Mouse (Mus musculus) intestine, embryonic 16.5 days (tissue): Measurements from ENCODE around the gene Kif12. TPM values are rescaled to one million over a fixed set of nuclear protein-coding genes. Genes with fewer than 3 reads are reported as not detected.

ENCODE experiments used
- ATAC-seq: fragments of 200-750 bp; cut with Nextera tagmentation; 2 replicates; pipeline ENCODE4 v1.8.0; 2017; ENCODE audit warnings: moderate TSS enrichment, moderate library complexity
- H3K27ac ChIP-seq: fragments of 300-500 bp; sonication (generic); 2 replicates; pipeline ENCODE4 v1.5.1; 2014; ENCODE audit warnings: mild to moderate bottlenecking, low read length
- H3K27me3 ChIP-seq: fragments of 300-500 bp; sonication (generic); replicated peaks from 2 replicates; pipeline ENCODE4 v1.6.1; 2014; ENCODE audit warnings: low read length, control low read depth, mixed read lengths; ENCODE audit not compliant: control insufficient read depth, insufficient read depth
- H3K36me3 ChIP-seq: fragments of 300-500 bp; sonication (generic); 2 replicates; pipeline ENCODE4 v1.6.1; 2014; ENCODE audit warnings: low read length, control low read depth; ENCODE audit not compliant: control insufficient read depth, insufficient read depth
- H3K4me1 ChIP-seq: fragments of 300-500 bp; sonication (generic); 2 replicates; pipeline ENCODE4 v1.6.1; 2014; ENCODE audit warnings: low read length, control low read depth, mixed read lengths; ENCODE audit not compliant: control insufficient read depth, insufficient read depth
- H3K4me2 ChIP-seq: fragments of 300-500 bp; sonication (generic); 2 replicates; pipeline ENCODE4 v1.6.1; 2014; ENCODE audit warnings: low read depth, low read length, control low read depth
- H3K4me3 ChIP-seq: fragments of 300-500 bp; sonication (generic); 2 replicates; pipeline ENCODE4 v1.5.1; 2014; ENCODE audit warnings: mild to moderate bottlenecking, low read length
- H3K9ac ChIP-seq: fragments of 300-500 bp; sonication (generic); 2 replicates; pipeline ENCODE4 v1.6.1; 2014; ENCODE audit warnings: low read depth, low read length
- H3K9me3 ChIP-seq: fragments of 300-500 bp; sonication (generic); 2 replicates; pipeline ENCODE4 v1.6.1; 2016; ENCODE audit warnings: low read length, control low read depth; ENCODE audit not compliant: control insufficient read depth
- WGBS: fragments of 180-500 bp; shearing (Covaris S2); extraction: QIAGEN DNeasy Blood & Tissue Kit; methylation state at CpG from one replicate; pipeline ENCODE4 v1.1.7; 2014; 5-methylcytosine and 5-hydroxymethylcytosine counted together
- polyA plus RNA-seq: library from polyadenylated mRNA; unstranded; fragments of >200 nt; fragmentation: Nextera tagmentation; extraction: Ambion mirVana; gene quantifications from 2 replicates; pipeline ENCODE4 v1.2.1, GENCODE M21; 2015

Gene Kif12
- polyA plus RNA-seq, 1 experiment from 2014 or later, result 98.5 TPM

GRCm38 (mm10) chr4:63151127-63151526 is 20.8 kb downstream of the Kif12 start:
- no peak overlapping the region for H3K9ac ChIP-seq
- H3K27me3 ChIP-seq, result no peaks in the 10 kb centered on the region
- no peaks in the 10 kb centered on the region for H3K9me3 ChIP-seq
- 90% methylated on average over 6 of the region's 6 CpGs for WGBS
- H3K4me2 ChIP-seq, result no peak overlapping the region
- H3K36me3 ChIP-seq, result no peaks in the 10 kb centered on the region
- no peak for ATAC-seq
- peaks cover 6% of the 10 kb centered on the region; the same call in 1 of the 2 replicates for H3K4me1 ChIP-seq
- no peak overlapping the region for H3K4me3 ChIP-seq
- no peak overlapping the region for H3K27ac ChIP-seq

GRCm38 (mm10) chr4:63147268-63147667 is 24.7 kb downstream of the Kif12 start:
- no peak overlapping the region for H3K4me3 ChIP-seq
- no peaks in the 10 kb centered on the region for H3K9me3 ChIP-seq
- no peak overlapping the region for H3K27ac ChIP-seq
- H3K27me3 ChIP-seq, result no peaks in the 10 kb centered on the region
- H3K4me1 ChIP-seq, result no peaks in the 10 kb centered on the region
- H3K4me2 ChIP-seq, result no peak overlapping the region
- no peaks in the 10 kb centered on the region for H3K36me3 ChIP-seq
- H3K9ac ChIP-seq, result no peak overlapping the region
- no peak for ATAC-seq
- WGBS, result 94% methylated on average over 6 of the region's 6 CpGs

- Histone ChIP-seq H3K9me3 (no peaks in the 10 kb centered on the region), H3K36me3 (peaks cover 15% of the 10 kb centered on the region; the same call in 1 of the 2 replicates), H3K27me3 (no peaks in the 10 kb centered on the region), H3K4me1 (no peaks in the 10 kb centered on the region), H3K4me2 (no peak overlapping the region), H3K4me3 (no peak overlapping the region), H3K27ac (no peak overlapping the region), H3K9ac (no peak overlapping the region)
- ATAC-seq, result no peak
- WGBS, result 98% methylated on average over 5 of the region's 5 CpGs
These were observed 41.9 kb downstream of the Kif12 start for GRCm38 (mm10) chr4:63129891-63130624.

DNA sequence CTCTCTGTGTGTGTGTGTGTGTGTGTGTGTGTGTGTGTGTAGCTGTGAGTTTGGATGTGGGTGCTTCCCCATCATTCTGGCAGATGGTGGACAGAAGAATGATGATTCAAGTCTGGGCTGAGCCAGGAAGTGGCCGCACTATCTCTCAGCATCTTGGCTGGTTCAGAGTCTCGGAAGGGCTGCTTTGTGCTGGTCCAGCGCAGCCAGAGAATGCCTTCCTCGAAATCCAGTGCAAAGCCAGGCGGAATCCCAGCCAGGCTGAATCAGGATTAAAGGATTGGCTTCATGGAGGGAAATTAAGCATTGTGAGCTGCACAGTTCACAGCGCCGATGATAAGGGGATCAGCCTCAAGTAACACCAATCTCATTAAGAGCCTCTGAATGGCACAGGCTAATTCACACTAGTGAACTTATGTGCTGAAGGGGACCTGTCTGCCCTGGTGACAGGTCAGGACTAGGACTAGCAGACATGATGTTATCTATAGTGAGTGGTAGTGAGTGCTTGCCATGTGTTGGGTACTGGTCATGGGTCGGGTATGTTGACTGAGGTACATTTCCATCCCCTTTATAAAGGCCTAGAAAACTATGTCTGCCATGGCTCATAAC is 47.0 kb downstream of the Kif12 start:
- no peaks in the 10 kb centered on the region for H3K4me1 ChIP-seq
- no peaks in the 10 kb centered on the region for H3K27me3 ChIP-seq
- WGBS, result 86% methylated on average over 8 of the region's 8 CpGs
- peaks cover 19% of the 10 kb centered on the region for H3K36me3 ChIP-seq
- no peak for ATAC-seq
- H3K4me3 ChIP-seq, result no peak overlapping the region
- H3K4me2 ChIP-seq, result no peak overlapping the region
- H3K9ac ChIP-seq, result no peak overlapping the region
- no peak overlapping the region for H3K27ac ChIP-seq
- 0 out of 2 replicates have a peak, but pooled peaks cover 3% of the 10 kb centered on the region for H3K9me3 ChIP-seq

GRCm38 (mm10) chr4:63118639-63119437 is 53.1 kb downstream of the Kif12 start:
- 0 out of 2 replicates have a peak, but pooled peaks cover 3% of the 10 kb centered on the region for H3K9me3 ChIP-seq
- no peaks in the 10 kb centered on the region for H3K4me1 ChIP-seq
- no peak overlapping the region for H3K9ac ChIP-seq
- H3K27ac ChIP-seq, result no peak overlapping the region
- no peak overlapping the region for H3K4me3 ChIP-seq
- H3K4me2 ChIP-seq, result no peak overlapping the region
- ATAC-seq, result peak; percentile 84
- 84% methylated on average over 5 of the region's 5 CpGs for WGBS
- H3K36me3 ChIP-seq, result peaks cover 17% of the 10 kb centered on the region
- no peaks in the 10 kb centered on the region for H3K27me3 ChIP-seq

Other genes starting within 250 kb of the Kif12 start
- gene Zfp618, start 206.6 kb downstream of the Kif12 start, polyA plus RNA-seq, result 15.0 and 15.3 TPM in 2 replicates
- 29.0 and 54.2 TPM in 2 replicates for gene Ambp, start 17.3 kb downstream of the Kif12 start, polyA plus RNA-seq
- 8.1 and 9.6 TPM in 2 replicates for gene Col27a1, start 41.9 kb upstream of the Kif12 start, polyA plus RNA-seq
- not detected in 2 replicates for gene Orm1, start 172.4 kb upstream of the Kif12 start, polyA plus RNA-seq
- not detected in 2 replicates for gene Orm3, start 184.0 kb upstream of the Kif12 start, polyA plus RNA-seq
- gene Orm2, start 190.3 kb upstream of the Kif12 start, polyA plus RNA-seq, result not detected in 2 replicates
- gene Akna, start 231.2 kb upstream of the Kif12 start, polyA plus RNA-seq, result 5.3 and 5.4 TPM in 2 replicates